Mouse (Mus musculus) erythroblast, embryonic 14.5 days (primary cell): ENCODE results near the gene Zfp518a. TPM values are rescaled to one million over a fixed set of nuclear protein-coding genes. Genes with fewer than 3 reads are reported as not detected.
A peak's percentile ranks its signal among the peaks of the same experiment; 100 is the strongest.

Experiments
- H3K27me3 ChIP-seq: 2 replicates; pipeline ENCODE4 v1.6.1; 2012; ENCODE audit warnings: inconsistent platforms; ENCODE audit not compliant: control insufficient read depth
- H3K36me3 ChIP-seq: 2 replicates; pipeline ENCODE4 v1.6.1; 2012; ENCODE audit warnings: mild to moderate bottlenecking, inconsistent platforms; ENCODE audit not compliant: control insufficient read depth
- H3K4me1 ChIP-seq: 2 replicates; pipeline ENCODE4 v1.6.1; 2012; ENCODE audit warnings: inconsistent platforms; ENCODE audit not compliant: control insufficient read depth
- H3K4me3 ChIP-seq: replicated peaks from 2 replicates; pipeline ENCODE3; 2012; ENCODE audit warnings: moderate library complexity, mild to moderate bottlenecking, inconsistent platforms
- H3K9me3 ChIP-seq: 2 replicates; pipeline ENCODE4 v1.6.1; 2012; ENCODE audit warnings: low read length, inconsistent platforms, mixed read lengths; ENCODE audit not compliant: control insufficient read depth
- GATA1 ChIP-seq: IDR thresholded peaks from 2 replicates; pipeline ENCODE4 v1.6.1; 2012; ENCODE audit warnings: low read length, inconsistent platforms, mixed read lengths
- TAL1 ChIP-seq: IDR thresholded peaks from 3 replicates; pipeline ENCODE4 v1.6.1; 2012; ENCODE audit warnings: low read length, inconsistent platforms, mixed read lengths
- polyA plus RNA-seq: library from polyadenylated mRNA; stranded (reverse); fragments of >175 nt; gene quantifications from 2 replicates; pipeline ENCODE4 v1.2.3, GENCODE M21; 2012

The Zfp518a gene
- polyA plus RNA-seq, 1 experiment: not detected

DNA sequence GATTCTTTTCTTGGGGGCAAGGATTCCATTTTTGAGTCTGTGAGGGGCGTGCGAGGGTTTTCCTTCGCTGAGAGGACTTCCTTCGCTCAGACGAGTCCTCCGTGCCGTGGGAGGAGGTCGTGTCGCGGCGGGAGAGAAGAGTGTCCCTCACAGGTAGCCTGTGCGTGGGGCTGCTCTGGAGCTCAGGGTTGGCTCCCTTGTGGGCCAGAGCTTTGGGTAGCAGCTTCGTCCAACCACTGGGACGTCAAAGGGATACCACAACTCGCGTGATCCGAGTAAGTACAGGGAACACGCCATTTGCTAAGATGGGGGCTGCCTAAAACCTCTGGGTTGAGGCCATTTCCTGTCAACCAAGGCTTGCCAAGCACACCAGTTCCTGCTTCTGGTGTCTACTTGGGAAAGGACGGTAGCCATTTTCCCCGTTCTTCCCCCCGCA is 416 bp upstream of the Zfp518a start:
- TF ChIP-seq TAL1 (no peak), GATA1 (no peak)
- H3K36me3 ChIP-seq: no peaks in the 10 kb centered on the region
- H3K4me1 ChIP-seq: peaks cover 15% of the 10 kb centered on the region
- peaks cover 46% of the 10 kb centered on the region for H3K27me3 ChIP-seq
- peak overlapping the region; percentile 87 for H3K4me3 ChIP-seq
- peaks cover 4% of the 10 kb centered on the region for H3K9me3 ChIP-seq

DNA sequence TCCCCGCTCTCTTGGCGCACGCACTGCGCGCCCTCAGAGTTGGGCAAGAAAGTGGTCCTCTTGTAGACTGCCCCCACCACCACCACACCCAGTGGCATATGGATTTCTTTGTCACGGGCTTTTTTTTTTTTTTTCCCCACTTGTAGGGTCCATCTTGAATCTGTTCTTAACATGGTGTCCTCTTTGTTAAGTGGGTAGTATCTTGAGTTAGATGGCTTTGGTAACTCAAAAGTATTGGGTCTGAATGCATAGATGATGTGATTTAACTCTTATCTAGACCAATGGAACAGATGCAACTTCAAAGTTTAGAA is 843 bp downstream of the Zfp518a start:
- TF ChIP-seq GATA1 (no peak), TAL1 (no peak)
- Histone ChIP-seq H3K4me3 (peak overlapping the region; percentile 87), H3K27me3 (peaks cover 33% of the 10 kb centered on the region), H3K9me3 (peaks cover 4% of the 10 kb centered on the region), H3K36me3 (no peaks in the 10 kb centered on the region), H3K4me1 (peaks cover 15% of the 10 kb centered on the region)

- TF ChIP-seq GATA1 (no peak), TAL1 (no peak)
- Histone ChIP-seq H3K4me1 (no peaks in the 10 kb centered on the region), H3K4me3 (no peak overlapping the region), H3K9me3 (no peaks in the 10 kb centered on the region), H3K36me3 (no peaks in the 10 kb centered on the region), H3K27me3 (no peaks in the 10 kb centered on the region)
Observed at GRCm38 (mm10) chr19:40931581-40932369, 37.3 kb downstream of the Zfp518a start.

DNA sequence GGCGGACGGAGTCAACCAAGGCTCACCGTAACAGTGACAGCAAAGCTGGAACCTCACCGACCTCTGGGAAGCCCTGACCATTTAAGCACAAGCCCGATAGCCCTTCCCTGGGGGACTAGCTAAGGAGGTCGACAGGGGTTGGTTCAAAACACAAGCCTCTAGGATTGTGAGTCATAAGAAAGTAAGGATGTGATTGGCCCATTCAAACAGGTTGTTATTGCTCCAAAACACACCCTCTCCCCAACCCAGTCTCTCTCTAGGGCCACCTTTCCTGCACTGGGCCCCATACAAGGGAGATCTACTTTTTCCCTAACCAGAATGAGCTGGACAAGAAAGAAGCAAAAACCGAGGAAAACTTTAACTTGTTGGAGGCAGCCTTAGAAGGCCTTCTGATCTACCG is 40.9 kb downstream of the Zfp518a start:
- H3K4me3 ChIP-seq: no peak overlapping the region
- no peak for TF ChIP-seq GATA1

GRCm38 (mm10) chr19:40936038-40936437 is 41.5 kb downstream of the Zfp518a start:
- no peak for TF ChIP-seq GATA1
- TF ChIP-seq TAL1: no peak
- Histone ChIP-seq H3K4me1 (no peaks in the 10 kb centered on the region), H3K36me3 (no peaks in the 10 kb centered on the region), H3K4me3 (no peak overlapping the region), H3K27me3 (no peaks in the 10 kb centered on the region), H3K9me3 (no peaks in the 10 kb centered on the region)

More for the DNA sequence above, 40.9 kb downstream of the Zfp518a start:
- Histone ChIP-seq H3K9me3 (no peaks in the 10 kb centered on the region), H3K27me3 (no peaks in the 10 kb centered on the region), H3K4me1 (no peaks in the 10 kb centered on the region), H3K36me3 (no peaks in the 10 kb centered on the region)

GRCm38 (mm10) chr19:40943552-40943951 is 49.0 kb downstream of the Zfp518a start:
- no peak overlapping the region for H3K4me3 ChIP-seq
- no peaks in the 10 kb centered on the region for H3K4me1 ChIP-seq
- no peaks in the 10 kb centered on the region for H3K27me3 ChIP-seq
- H3K9me3 ChIP-seq: no peaks in the 10 kb centered on the region
- no peaks in the 10 kb centered on the region for H3K36me3 ChIP-seq
- TF ChIP-seq TAL1 (no peak), GATA1 (no peak)

- TF ChIP-seq TAL1: no peak
- no peak for TF ChIP-seq GATA1
- no peaks in the 10 kb centered on the region for H3K4me1 ChIP-seq
- H3K27me3 ChIP-seq: no peaks in the 10 kb centered on the region
- H3K36me3 ChIP-seq: no peaks in the 10 kb centered on the region
- H3K4me3 ChIP-seq: no peak overlapping the region
- peaks cover under 1% of the 10 kb centered on the region; the same call in 1 of the 2 replicates for H3K9me3 ChIP-seq
Observed at GRCm38 (mm10) chr19:40946937-40947577, 52.6 kb downstream of the Zfp518a start.

DNA sequence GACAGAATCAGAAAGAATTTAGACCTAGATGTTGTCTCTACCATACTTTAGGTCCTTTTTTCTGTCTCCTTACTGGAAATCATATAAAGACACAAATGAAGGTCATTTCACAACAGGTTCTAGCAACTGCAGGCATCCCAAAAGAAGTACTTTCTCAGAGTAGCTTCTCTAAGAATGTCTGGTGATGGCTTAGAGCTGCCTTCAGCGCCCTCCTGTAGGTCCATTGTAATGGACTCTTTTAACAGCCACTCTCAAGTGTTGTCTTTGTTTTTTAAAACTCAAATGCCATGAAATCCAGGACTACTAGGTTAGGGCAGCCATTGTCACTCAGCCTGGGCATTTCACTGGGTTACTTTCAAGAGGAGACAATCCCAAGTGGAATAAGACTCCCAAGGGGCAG is 64.5 kb downstream of the Zfp518a start:
- Histone ChIP-seq H3K9me3 (no peaks in the 10 kb centered on the region), H3K27me3 (peaks cover 7% of the 10 kb centered on the region), H3K4me3 (no peak overlapping the region), H3K36me3 (no peaks in the 10 kb centered on the region), H3K4me1 (peaks cover 4% of the 10 kb centered on the region)
- no peak for TF ChIP-seq TAL1
- no peak for TF ChIP-seq GATA1

GRCm38 (mm10) chr19:40962988-40963387 is 68.5 kb downstream of the Zfp518a start:
- TF ChIP-seq TAL1 (no peak), GATA1 (no peak)
- Histone ChIP-seq H3K9me3 (no peaks in the 10 kb centered on the region), H3K4me3 (no peak overlapping the region), H3K27me3 (peaks cover 7% of the 10 kb centered on the region), H3K4me1 (peaks cover 4% of the 10 kb centered on the region), H3K36me3 (no peaks in the 10 kb centered on the region)
